Mouse (Mus musculus): ENCODE results near the gene Zfp335.

The Zfp335 gene

DNA sequence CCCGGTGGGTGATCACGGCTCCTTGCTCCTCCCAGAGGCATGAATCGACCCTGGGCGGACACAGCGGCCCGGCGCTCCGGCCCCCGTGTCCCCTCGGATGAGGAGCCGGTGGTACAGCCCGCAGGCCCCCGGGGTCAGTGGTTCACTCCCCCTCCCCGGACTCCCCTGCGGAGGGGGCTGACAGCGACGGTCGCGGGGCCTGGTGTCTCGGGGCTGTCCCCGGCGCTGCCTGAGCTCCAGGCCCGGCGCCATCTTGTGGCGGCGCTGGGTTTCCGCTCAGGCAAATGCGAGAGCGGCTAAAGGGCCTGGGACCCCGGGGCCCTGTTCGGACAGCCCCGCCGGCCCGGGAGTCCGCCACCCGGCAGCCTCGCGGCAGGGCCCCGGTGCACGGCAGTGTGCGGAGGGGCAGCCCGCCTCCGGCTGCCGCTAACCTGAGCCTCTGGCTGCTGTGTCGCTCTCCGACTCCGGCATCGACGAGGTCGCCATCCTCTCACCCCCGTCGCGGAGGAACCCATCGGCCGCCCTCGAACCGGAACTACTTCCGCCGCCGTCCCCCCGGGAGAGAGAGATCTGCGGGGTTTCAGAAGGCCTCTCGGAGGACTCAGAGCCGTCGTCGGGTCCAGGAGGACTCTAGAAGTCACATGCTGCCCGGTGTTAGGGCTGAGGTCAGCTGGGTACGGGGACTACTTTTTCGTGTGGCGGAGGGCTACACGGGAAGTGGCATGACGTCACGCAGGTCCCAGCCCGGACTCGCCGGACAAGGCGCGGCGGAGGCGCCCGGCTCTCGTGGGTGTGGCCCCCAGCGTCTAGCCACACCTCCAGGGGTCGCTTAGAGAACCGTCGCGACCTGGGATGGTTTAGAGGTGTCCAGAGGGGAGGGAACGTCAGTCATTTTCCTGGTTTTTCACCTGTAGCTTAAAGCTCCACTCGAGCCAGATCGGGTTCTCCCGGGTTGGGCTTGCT lies at the start of gene Zfp335:
Gene Zfp335, minus strand, starts transcription at position 672 of the 963 bp plus-strand sequence.
- DNase-seq (ENCODE audit: low spot score), result peak; percentile 93

DNA sequence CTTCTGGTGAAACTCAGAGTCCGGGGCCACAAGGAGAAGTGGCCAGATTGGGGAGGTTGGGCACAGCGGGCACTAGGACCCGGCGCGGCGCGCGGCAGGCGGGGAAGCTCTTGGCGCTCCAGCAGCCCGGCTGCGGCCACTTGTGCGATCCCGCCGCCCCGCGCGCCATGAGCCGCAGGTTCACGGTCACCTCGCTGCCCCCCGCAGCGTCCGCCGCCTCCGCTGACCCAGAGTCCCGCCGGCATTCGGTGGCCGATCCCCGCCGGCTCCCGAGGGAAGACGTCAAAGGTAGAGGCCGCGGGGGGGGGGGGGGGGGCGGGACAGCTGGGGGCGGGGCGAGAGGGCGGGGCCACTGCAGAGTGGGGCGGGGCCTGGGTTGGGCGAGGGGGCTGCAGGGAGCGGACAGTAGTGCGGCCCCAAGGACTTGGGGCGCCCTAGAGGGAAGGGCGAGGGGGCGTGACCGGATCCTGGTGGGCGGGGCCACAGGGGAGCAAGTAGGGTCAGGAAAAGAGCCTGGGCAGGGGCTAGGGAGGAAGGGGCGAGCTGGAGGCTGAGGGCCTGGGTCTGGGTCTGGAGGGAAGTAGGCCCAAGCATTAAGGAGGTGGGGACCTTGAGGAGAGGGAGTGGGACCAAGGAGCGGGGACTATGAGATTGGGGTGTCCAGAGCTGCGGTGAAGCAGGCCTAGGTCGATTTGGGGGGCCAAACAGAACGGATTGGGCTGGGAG lies 49.3 kb upstream of the Zfp335 start, which contains the start of gene Slc12a5:
Gene Slc12a5, plus strand, starts transcription at position 87 of the 726 bp plus-strand sequence.
- no peak for DNase-seq (ENCODE audit: low spot score)

GRCm38 (mm10) chr2:164957548-164958315 lies 46.2 kb upstream of the Zfp335 start:
- no peak for DNase-seq (ENCODE audit: low spot score)

DNA sequence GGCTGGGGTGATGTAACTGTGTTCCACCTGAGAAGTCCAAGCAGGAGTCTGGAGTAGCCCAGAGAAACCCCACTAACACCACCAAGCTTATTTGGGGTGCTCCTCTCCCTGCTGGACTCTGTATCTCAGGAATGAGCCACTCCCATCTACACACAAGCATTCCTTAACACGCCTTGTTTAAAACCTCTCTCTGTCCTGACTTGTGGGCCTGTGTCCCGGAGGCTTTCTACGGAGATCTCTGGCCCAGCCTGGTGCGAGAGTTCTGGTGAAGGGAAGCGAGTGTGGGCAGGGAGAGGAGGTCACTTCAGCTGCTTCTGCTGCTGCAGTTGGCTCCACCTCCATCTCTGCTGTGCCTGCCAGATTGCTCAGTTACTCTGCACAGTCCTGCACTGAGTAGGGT lies 44.6 kb upstream of the Zfp335 start:
- DNase-seq (ENCODE audit: low spot score), result no peak

GRCm38 (mm10) chr2:164955725-164956124 lies 44.2 kb upstream of the Zfp335 start:
- no peak for DNase-seq (ENCODE audit: low spot score)

DNA sequence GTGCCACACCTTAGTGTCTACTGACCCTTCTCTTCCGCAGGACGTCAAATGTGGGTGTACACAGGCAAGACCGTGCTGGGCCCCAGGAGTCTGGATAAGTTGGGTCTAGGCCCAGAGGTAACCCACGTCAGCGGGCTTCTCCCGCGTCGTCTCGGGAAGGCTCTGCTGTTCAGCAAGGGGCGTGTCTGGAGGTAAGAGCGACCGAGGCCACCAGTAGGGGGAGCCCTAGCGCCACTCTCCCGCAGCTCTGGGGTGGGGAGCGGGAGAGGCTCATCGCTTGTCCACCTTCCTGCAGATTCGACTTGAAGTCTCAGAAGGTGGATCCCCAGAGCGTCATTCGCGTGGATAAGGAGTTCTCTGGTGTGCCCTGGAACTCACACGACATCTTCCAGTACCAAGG lies 41.7 kb upstream of the Zfp335 start:
- DNase-seq (ENCODE audit: low spot score), result peak; percentile 58

DNA sequence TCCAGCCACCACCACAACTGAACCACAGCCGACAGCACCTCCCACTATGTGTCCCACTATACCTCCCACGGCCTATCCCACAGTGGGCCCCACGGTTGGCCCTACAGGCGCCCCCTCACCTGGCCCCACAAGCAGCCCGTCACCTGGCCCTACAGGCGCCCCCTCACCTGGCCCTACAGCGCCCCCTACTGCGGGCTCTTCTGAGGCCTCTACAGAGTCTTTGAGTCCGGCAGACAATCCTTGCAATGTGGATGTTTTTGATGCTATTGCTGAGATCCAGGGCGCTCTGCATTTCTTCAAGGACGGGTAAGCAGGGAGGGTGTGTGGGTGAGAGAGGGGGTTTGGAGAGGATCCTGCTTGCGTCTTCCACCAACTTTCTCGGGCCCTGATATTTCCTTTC lies 40.9 kb upstream of the Zfp335 start:
- no peak for DNase-seq (ENCODE audit: low spot score)

DNA sequence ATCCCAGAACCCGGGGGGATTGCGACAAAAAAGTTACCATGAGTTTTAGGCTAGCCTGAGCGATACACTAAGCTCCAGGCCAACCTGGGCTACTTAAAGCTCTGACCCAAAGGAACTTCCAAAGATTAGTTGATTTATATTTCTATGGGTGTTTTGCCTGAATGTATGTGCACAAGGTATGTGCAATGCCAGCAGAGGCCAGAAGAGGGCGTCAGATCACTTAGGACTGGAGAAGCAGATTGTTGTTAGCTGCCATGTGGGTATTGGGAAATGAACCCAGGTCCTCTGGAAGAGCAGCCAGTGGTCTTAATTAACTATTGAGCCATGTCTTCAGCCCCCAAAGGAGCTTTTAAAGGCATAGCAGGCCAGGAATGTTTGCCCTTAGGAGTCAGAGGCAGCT lies 40.2 kb upstream of the Zfp335 start:
- DNase-seq (ENCODE audit: low spot score), result no peak

DNA sequence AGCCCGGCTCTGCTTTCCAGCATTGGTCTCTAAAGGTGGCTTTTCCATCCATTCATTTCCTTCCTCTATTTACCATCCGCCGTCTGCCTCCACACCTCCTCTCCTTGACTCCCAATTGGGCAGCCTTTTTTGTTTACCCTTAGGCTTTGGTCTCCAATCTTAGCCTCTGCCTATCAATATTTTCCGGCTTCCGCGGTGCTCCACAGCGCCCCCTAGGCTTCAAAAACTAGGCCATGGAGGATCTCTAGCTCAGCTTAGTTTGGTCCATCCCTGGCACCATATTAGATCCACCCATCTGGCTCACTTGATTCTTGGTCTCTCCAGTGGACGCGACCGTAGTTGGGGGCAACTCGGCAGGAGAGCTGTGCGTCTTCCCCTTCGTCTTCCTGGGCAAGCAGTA lies 38.9 kb upstream of the Zfp335 start:
- DNase-seq (ENCODE audit: low spot score), result no peak

GRCm38 (mm10) chr2:164948962-164949361 lies 37.4 kb upstream of the Zfp335 start:
- no peak for DNase-seq (ENCODE audit: low spot score)

DNA sequence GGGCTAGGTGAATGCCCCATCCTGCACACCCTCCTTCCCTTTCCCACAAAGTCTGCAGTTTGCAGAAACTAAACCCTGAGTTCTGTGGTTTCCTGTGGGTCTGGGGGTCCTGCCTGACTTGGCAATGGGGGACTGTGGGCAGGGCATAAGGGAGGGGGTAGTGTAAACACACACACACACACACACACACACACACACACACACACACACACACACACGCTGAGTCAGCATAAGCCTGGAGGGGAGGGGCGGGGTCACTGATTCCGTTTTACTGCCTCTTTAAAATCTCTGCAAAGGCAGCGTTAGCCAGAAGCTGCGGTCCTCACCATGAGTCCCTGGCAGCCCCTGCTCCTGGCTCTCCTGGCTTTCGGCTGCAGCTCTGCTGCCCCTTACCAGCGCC lies 36.4 kb upstream of the Zfp335 start:
- DNase-seq (ENCODE audit: low spot score), result no peak

- no peak for DNase-seq (ENCODE audit: low spot score)
These were observed 35.9 kb upstream of the Zfp335 start for GRCm38 (mm10) chr2:164947506-164947905.

DNA sequence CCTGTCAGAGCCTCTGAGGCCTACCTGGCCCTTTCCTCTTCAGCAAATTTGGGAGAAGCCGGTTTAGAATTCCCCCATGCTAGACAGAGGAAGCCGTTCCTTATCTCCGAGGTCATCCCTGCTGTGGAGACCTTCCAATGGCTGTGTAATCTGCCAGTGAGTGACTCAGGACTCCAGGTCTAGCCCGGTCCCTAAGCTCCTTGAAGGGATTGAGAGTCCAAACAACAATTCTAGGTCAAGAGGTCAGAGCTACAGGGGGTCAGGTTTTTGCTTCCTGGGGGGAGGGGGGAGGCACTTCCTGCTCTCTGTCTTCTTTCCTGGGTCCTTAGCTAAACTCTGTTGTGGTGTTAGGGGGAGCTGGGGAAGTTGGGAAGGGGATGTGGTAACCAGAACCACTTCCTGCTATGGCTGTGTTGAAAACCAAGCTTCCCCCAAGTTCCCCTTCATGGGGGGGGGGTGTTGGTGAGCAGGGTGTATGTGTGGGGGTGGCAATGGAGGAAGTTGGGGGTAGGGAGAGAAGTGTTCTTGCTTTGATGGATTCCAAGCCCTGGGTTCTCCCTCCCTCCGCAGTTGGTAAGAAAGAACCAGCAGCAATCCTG lies 31.2 kb upstream of the Zfp335 start:
- DNase-seq (ENCODE audit: low spot score), result no peak

DNA sequence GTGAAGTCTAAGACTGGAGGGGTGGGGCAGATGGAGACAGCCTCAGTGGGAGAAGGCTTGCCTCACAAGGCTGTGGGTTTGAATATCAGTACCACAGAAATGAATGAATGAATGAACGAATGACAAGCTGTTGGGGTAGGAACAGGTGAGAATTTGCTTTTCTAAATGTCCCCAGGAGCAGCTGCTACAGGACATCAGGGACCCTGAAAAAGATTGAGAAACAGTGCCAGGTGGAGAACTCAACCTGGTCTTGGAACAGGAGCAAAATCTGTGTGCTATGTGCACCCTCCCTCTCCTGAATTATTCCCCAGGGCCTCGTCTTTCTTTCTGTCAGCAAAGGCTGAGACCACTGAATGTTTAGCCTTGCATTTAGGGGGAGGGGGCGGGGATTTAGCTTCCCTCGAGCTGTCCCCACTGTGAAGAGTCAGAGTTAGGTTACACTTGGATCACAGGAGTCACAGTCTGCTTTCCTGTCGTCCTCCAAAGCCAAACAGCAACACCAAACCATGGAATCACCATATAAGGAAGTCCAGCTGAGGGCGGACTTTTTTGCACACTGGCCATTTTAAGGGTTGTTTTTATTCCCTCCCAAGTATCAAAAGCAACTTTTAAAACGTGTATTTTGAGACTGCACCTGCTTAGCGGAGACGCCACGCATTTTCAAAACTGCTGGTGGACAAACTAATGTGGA lies 28.7 kb upstream of the Zfp335 start, which contains the start of gene Mmp9:
Gene Mmp9, plus strand, starts transcription at position 641 of the 691 bp plus-strand sequence.
- no peak for DNase-seq (ENCODE audit: low spot score)

- no peak for DNase-seq (ENCODE audit: low spot score)
These were observed 27.5 kb upstream of the Zfp335 start for GRCm38 (mm10) chr2:164939106-164939505.

GRCm38 (mm10) chr2:164938146-164939091 lies 26.9 kb upstream of the Zfp335 start:
- DNase-seq (ENCODE audit: low spot score), result no peak

DNA sequence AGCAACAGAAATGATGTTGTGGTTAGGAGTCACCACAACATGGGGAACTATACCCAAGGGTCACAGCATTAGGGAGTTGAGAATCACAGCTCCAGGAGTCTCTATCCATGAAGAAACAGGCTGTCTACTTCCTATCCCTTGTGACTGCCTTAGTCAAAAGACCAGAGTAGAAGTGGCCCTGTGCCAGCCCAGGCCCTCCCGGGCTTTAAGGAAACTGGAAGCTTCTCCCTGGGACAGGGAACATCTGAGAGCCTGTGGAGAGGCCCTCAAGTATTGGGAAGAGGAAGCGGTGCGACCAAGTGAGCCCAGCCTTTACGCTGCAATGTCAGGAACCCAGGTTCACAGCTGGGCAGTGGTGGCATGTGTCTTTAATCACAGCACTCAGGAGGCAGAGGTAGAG lies 24.4 kb upstream of the Zfp335 start:
- no peak for DNase-seq (ENCODE audit: low spot score)

- DNase-seq (ENCODE audit: low spot score), result no peak
These were observed 22.0 kb upstream of the Zfp335 start for GRCm38 (mm10) chr2:164933534-164933933.

- DNase-seq (ENCODE audit: low spot score), result no peak
These were observed 19.4 kb upstream of the Zfp335 start for GRCm38 (mm10) chr2:164930706-164931581.

All from spleen, adult 12 weeks (tissue).